Mouse (Mus musculus) midbrain, embryonic 11.5 days (tissue): ENCODE data around the gene Pheta2. TPM values are rescaled to one million over a fixed set of nuclear protein-coding genes. Genes with fewer than 3 reads are reported as not detected.
"Not testable (repeated sequence)": the region's sequence is repeated elsewhere in the genome, so short reads cannot be mapped to it uniquely, and the experiment has no call there.

Source experiments
- ATAC-seq: fragments of 200-750 bp; cut with Nextera tagmentation; 2 replicates; pipeline ENCODE4 v1.8.0; 2017; ENCODE audit warnings: moderate TSS enrichment, moderate library complexity; ENCODE audit not compliant: low FRiP score
- DNase-seq: peaks from one replicate; pipeline ENCODE4 v3.0.0; 2015; ENCODE audit warnings: low spot score; ENCODE audit errors: missing footprints
- H3K27ac ChIP-seq: fragments of 300-500 bp; sonication (generic); 2 replicates; pipeline ENCODE4 v1.5.1; 2014; ENCODE audit warnings: low read depth, low read length
- H3K27me3 ChIP-seq: fragments of 300-500 bp; sonication (generic); 2 replicates; pipeline ENCODE4 v1.6.1; 2014; ENCODE audit warnings: mild to moderate bottlenecking, low read length, moderate library complexity, mixed read lengths; ENCODE audit not compliant: control insufficient read depth, insufficient read depth
- H3K36me3 ChIP-seq: fragments of 300-500 bp; sonication (generic); 2 replicates; pipeline ENCODE4 v1.6.1; 2014; ENCODE audit warnings: mild to moderate bottlenecking, low read length, moderate library complexity, mixed read lengths; ENCODE audit not compliant: control insufficient read depth, insufficient read depth
- H3K4me1 ChIP-seq: fragments of 300-500 bp; sonication (generic); 2 replicates; pipeline ENCODE4 v1.6.1; 2014; ENCODE audit warnings: low read length; ENCODE audit not compliant: control insufficient read depth, insufficient read depth
- H3K4me2 ChIP-seq: fragments of 300-500 bp; sonication (generic); 2 replicates; pipeline ENCODE4 v1.6.1; 2014; ENCODE audit warnings: mild to moderate bottlenecking, moderate library complexity
- H3K4me3 ChIP-seq: fragments of 300-500 bp; sonication (generic); 2 replicates; pipeline ENCODE4 v1.5.1; 2014; ENCODE audit warnings: low read depth, low read length
- H3K9ac ChIP-seq: fragments of 300-500 bp; sonication (generic); 2 replicates; pipeline ENCODE4 v1.6.1; 2014; ENCODE audit warnings: low read length
- H3K9me3 ChIP-seq: fragments of 300-500 bp; sonication (generic); 2 replicates; pipeline ENCODE4 v1.6.1; 2016; ENCODE audit warnings: low read length; ENCODE audit not compliant: control insufficient read depth
- WGBS: fragments of 180-500 bp; shearing (Covaris S2); extraction: QIAGEN DNeasy Blood & Tissue Kit; methylation state at CpG from one replicate; pipeline ENCODE4 v1.1.7; 2014; 5-methylcytosine and 5-hydroxymethylcytosine counted together
- microRNA-seq: library from miRNA; unstranded; fragments of <30 nt; microRNA quantifications from one replicate; pipeline ENCODE4, GENCODE M21; 2017
- polyA plus RNA-seq: library from polyadenylated mRNA; unstranded; fragments of >200 nt; fragmentation: Nextera tagmentation; extraction: Ambion mirVana; gene quantifications from 2 replicates; pipeline ENCODE4 v1.2.1, GENCODE M21; 2014

Gene Pheta2
- polyA plus RNA-seq, 1 experiment from 2014 or later: 4.3 TPM

DNA sequence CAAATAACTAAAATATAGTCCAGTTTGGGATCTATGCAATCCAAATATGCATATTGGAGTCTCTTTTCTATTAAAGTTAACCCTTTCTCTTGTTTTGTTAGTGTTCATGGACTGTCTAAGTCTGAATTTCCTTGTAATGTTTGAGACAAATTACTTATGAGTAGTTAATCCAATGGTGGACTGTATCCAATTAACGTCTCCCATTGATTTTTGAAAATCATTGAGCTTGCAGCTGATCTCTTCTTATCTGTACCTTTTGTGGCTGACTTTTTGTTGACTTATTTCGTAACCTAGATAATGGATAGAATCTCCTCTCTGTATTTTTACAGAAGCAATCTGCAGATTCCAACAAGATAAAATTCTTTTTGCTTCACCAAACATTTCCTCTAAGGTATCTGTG, 43.7 kb downstream of the Pheta2 start:
- H3K4me1 ChIP-seq: peaks cover 12% of the 10 kb centered on the region
- no peak for DNase-seq
- H3K27me3 ChIP-seq: no peaks in the 10 kb centered on the region
- 75% methylated on average over 2 of the region's 2 CpGs for WGBS
- H3K9me3 ChIP-seq: no peaks in the 10 kb centered on the region
- H3K4me3 ChIP-seq: no peak overlapping the region
- no peak overlapping the region for H3K27ac ChIP-seq
- H3K4me2 ChIP-seq: no peak overlapping the region
- H3K36me3 ChIP-seq: no peaks in the 10 kb centered on the region
- ATAC-seq: no peak
- no peak overlapping the region for H3K9ac ChIP-seq

DNA sequence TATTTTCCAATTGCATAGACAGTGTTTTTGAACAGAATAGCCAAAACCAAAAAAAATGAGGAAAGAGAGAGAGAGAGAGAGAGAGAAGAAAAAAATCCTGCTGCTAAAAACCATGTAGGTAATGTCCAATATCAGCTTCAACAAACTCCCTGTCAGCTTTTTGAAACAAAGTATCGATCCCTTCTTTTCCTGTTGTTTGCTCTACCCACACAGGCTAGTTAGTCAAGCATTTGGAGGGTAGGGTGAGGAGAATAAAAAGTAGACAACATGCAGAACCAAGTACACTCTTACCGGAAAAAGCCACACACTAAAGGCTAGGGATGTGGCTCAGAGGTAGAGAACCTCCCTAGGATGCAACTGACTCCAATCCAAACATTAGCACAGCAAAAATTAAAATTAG, 47.0 kb downstream of the Pheta2 start:
- no peak overlapping the region for H3K4me2 ChIP-seq
- DNase-seq (no peak), ATAC-seq (no peak)
- WGBS: 88% methylated on average over 2 of the region's 2 CpGs
- no peak overlapping the region for H3K4me3 ChIP-seq
- H3K36me3 ChIP-seq: no peaks in the 10 kb centered on the region
- no peak overlapping the region for H3K9ac ChIP-seq
- H3K9me3 ChIP-seq: no peaks in the 10 kb centered on the region
- H3K27ac ChIP-seq: no peak overlapping the region
- H3K4me1 ChIP-seq: peaks cover 3% of the 10 kb centered on the region
- no peaks in the 10 kb centered on the region for H3K27me3 ChIP-seq

DNA sequence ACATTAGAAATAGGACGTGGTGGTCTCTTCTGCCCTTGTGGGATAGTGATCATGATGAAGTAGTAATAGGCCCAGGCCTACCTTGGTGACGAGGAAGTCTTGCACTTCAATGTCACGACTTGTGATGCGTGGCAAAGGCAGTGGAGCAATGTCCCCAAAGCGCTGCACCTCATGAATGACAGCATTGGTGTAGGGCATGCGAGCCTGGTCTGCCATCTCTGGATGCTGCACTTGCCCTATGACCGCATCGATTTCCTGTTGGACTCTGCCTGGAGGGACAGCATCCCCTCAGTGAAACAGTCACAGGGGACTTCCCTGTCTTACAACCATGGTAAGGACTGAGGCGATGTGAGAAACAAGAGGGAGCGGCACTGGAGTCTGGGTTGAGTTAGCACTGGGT, 51.2 kb downstream of the Pheta2 start:
- not testable (repeated sequence) for H3K4me1 ChIP-seq, H3K36me3 ChIP-seq, DNase-seq, H3K9ac ChIP-seq, H3K27ac ChIP-seq, H3K4me2 ChIP-seq, H3K4me3 ChIP-seq, ATAC-seq, H3K27me3 ChIP-seq, H3K9me3 ChIP-seq
- 92% methylated on average over 10 of the region's 10 CpGs for WGBS

DNA sequence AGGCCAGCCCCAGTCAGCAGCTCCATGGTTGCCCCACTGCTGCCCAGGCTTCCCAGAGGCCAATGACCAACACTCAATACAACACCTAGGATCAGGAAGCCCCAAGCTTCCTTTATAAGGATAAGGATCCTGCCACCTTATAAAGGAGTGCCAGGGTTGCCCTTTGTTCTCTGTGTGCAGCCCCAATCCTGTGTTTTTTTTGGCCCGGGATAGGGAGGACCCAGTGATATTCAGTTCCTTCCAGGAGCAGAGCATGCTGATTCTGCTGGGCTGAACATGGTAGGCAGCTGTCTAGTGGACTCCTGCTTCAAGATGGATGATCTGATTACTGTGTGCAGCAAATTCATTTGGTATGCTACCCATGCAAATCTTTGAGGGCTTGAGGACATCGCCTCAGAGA, 55.2 kb downstream of the Pheta2 start, which contains the start of gene Cyp2d11:
Gene Cyp2d11, minus strand, starts transcription at position 101 of the 400 bp plus-strand sequence.
- H3K9ac ChIP-seq, H3K27me3 ChIP-seq, H3K4me2 ChIP-seq, DNase-seq, ATAC-seq, H3K27ac ChIP-seq, H3K36me3 ChIP-seq, H3K9me3 ChIP-seq, H3K4me1 ChIP-seq, H3K4me3 ChIP-seq: not testable (repeated sequence)
- 82% methylated on average over 2 of the region's 2 CpGs for WGBS

Small RNAs within 50 kb of the gene (microRNA-seq; reads per million reads assigned to microRNA genes)
- gene Mir7684: not detected

Other genes starting within 250 kb of the Pheta2 start
- 17.2 and 18.5 TPM in 2 replicates for gene Ccdc134, start 211.0 kb upstream of the Pheta2 start, polyA plus RNA-seq
- 148 and 170 TPM in 2 replicates for gene Srebf2, start 191.8 kb upstream of the Pheta2 start, polyA plus RNA-seq
- gene Shisa8, start 126.1 kb upstream of the Pheta2 start, polyA plus RNA-seq: 0.14 and 0.57 TPM in 2 replicates
- gene Tnfrsf13c, start 114.6 kb upstream of the Pheta2 start, polyA plus RNA-seq: 0.07 and 0.17 TPM in 2 replicates
- 79.2 and 89.1 TPM in 2 replicates for gene Cenpm, start 94.2 kb upstream of the Pheta2 start, polyA plus RNA-seq
- 1.0 and 1.4 TPM in 2 replicates for gene 1500009C09Rik, start 86.5 kb upstream of the Pheta2 start, polyA plus RNA-seq
- gene Sept3, start 64.0 kb upstream of the Pheta2 start, polyA plus RNA-seq: 163 and 169 TPM in 2 replicates
- gene Wbp2nl, start 40.0 kb upstream of the Pheta2 start, polyA plus RNA-seq: 0.11 TPM in 1 of 2 replicates, not detected in the other
- 20.6 and 21.6 TPM in 2 replicates for gene Naga, start within 50 bp of the Pheta2 start, polyA plus RNA-seq
- 253 and 268 TPM in 2 replicates for gene Smdt1, start within 50 bp of the Pheta2 start, polyA plus RNA-seq
- 290 and 293 TPM in 2 replicates for gene Ndufa6, start 15.4 kb downstream of the Pheta2 start, polyA plus RNA-seq
- gene Cyp2d22, start 41.3 kb downstream of the Pheta2 start, polyA plus RNA-seq: 1.7 and 1.9 TPM in 2 replicates
- gene Cyp2d11, start 55.1 kb downstream of the Pheta2 start, polyA plus RNA-seq: not detected in 2 replicates
- gene Cyp2d10, start 68.3 kb downstream of the Pheta2 start, polyA plus RNA-seq: not detected in 2 replicates
- gene Cyp2d9, start 94.5 kb downstream of the Pheta2 start, polyA plus RNA-seq: not detected in 2 replicates
- not detected in 2 replicates for gene Cyp2d12, start 216.1 kb downstream of the Pheta2 start, polyA plus RNA-seq